Mouse (Mus musculus): ENCODE measurements at regions not wholly inside any gene's neighbourhood (a gene's known extent, or its start where the extent isn't known, plus 50 kb on each side); places are given as distances from the start of the nearest gene placed in this dataset.
A peak's percentile ranks its signal among the peaks of the same experiment; 100 is the strongest.

DNA sequence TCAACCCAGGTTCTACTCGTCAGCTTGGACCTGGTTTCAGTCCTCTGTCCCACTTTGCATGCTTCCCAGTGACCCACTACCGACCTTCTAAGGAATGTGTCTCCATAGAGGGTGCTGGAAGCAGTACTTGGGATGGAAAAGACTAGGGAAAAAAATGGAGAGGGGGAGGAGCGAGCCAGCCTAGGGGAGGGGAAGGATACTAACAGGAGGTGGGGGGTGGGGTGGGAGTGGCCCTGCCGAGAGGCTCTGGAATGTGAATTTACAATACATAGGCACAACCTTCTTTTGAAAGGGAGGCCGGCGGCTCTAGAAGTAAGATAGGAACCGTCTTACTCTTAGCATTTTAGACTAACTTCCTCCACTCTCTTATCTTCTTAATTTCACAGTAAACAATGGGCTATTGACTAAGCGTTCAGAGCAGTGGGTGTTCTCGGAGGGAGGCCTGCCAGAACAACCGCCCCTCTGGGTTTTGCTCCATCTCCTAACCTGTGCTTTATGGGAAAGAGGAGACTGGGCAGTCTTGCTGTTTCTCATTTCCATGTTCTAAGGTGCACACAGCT, 145.1 kb downstream of the Foxo1 start:
- peak overlapping the region; percentile 24 for H3K27ac ChIP-seq (ENCODE audit: low read length)
- H3K4me1 ChIP-seq (ENCODE audit: control insufficient read depth, insufficient read depth, low read length) = peaks cover 26% of the 10 kb centered on the region
- H3K4me2 ChIP-seq (ENCODE audit: low read depth, low read length) = peak overlapping the region; percentile 10; the same call in 1 of the 2 replicates
- no peak overlapping the region for H3K9ac ChIP-seq (ENCODE audit: low read length)
- no peaks in the 10 kb centered on the region for H3K36me3 ChIP-seq (ENCODE audit: control insufficient read depth, insufficient read depth)
- H3K4me3 ChIP-seq (ENCODE audit: low read length) = no peak overlapping the region
- no peaks in the 10 kb centered on the region for H3K9me3 ChIP-seq (replicated peaks; ENCODE audit: control insufficient read depth, low read length)
- no peaks in the 10 kb centered on the region for H3K27me3 ChIP-seq (ENCODE audit: control insufficient read depth, insufficient read depth, low read length)
- WGBS = 19% methylated on average over 10 of the region's 10 CpGs
- ATAC-seq (replicated peaks; ENCODE audit: extremely low read depth, insufficient read depth, low FRiP score) = peak; percentile 39; the same call in 1 of the 2 replicates

DNA sequence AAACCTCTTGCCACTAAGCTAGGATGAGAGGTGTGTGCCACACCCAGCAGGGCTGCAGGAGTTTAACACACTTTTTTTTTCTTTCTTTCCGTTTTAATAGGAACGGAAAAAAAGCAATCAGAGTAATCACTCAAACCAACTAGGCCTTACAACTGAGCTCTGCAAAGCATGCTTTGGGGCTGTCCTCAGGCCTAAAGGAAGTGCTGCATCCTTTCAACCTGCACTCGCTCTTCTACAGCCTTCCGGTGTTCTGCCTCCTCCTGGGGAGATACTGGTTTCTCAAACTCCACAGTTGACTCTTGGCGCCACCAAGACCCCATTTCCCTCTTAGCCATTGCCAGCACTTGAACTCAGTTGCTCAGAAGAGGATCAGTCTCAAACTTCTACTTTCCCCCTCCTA, 143.2 kb downstream of the Foxo1 start:
- Histone ChIP-seq H3K4me1 (ENCODE audit: control insufficient read depth, insufficient read depth, low read length) (peaks cover 33% of the 10 kb centered on the region), H3K27ac (ENCODE audit: low read length) (no peak overlapping the region), H3K27me3 (ENCODE audit: control insufficient read depth, insufficient read depth, low read length) (no peaks in the 10 kb centered on the region), H3K9ac (ENCODE audit: low read length) (no peak overlapping the region), H3K9me3 (replicated peaks; ENCODE audit: control insufficient read depth, low read length) (no peaks in the 10 kb centered on the region), H3K36me3 (ENCODE audit: control insufficient read depth, insufficient read depth) (no peaks in the 10 kb centered on the region), H3K4me3 (ENCODE audit: low read length) (no peak overlapping the region), H3K4me2 (ENCODE audit: low read depth, low read length) (no peak overlapping the region)
- 79% methylated on average over 5 of the region's 5 CpGs for WGBS
- ATAC-seq (replicated peaks; ENCODE audit: extremely low read depth, insufficient read depth, low FRiP score) = no peak

DNA sequence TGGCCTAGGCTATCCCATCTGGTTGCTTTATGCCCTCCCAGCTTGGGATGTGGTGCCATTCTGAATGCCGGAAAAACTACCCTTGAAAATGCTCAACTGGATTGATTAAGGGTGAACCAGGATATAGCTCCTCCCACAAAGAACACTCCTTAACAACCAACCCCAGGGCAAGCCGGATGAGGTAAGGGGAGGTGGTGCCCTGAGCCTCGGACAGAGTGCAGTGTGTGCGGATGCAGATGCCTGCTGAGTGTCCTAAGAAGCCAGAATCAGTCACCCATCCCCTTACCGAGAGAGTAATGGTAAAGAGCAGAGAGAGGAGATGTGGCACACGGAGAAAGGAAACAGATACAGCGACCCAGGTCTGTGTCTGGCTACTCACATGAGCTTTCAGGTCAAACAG, 141.3 kb downstream of the Foxo1 start:
- Histone ChIP-seq H3K4me2 (ENCODE audit: low read depth, low read length) (no peak overlapping the region), H3K4me3 (ENCODE audit: low read length) (no peak overlapping the region), H3K4me1 (ENCODE audit: control insufficient read depth, insufficient read depth, low read length) (peaks cover 28% of the 10 kb centered on the region), H3K36me3 (ENCODE audit: control insufficient read depth, insufficient read depth) (no peaks in the 10 kb centered on the region), H3K27me3 (ENCODE audit: control insufficient read depth, insufficient read depth, low read length) (no peaks in the 10 kb centered on the region), H3K27ac (ENCODE audit: low read length) (no peak overlapping the region), H3K9ac (ENCODE audit: low read length) (no peak overlapping the region), H3K9me3 (replicated peaks; ENCODE audit: control insufficient read depth, low read length) (no peaks in the 10 kb centered on the region)
- no peak for ATAC-seq (replicated peaks; ENCODE audit: extremely low read depth, insufficient read depth, low FRiP score)
- 58% methylated on average over 7 of the region's 7 CpGs for whole genome bisulfite sequencing

GRCm38 (mm10) chr3:52406778-52407318, 138.7 kb downstream of the Foxo1 start:
- no peaks in the 10 kb centered on the region for H3K27me3 ChIP-seq (ENCODE audit: control insufficient read depth, insufficient read depth, low read length)
- peaks cover 12% of the 10 kb centered on the region for H3K4me1 ChIP-seq (ENCODE audit: control insufficient read depth, insufficient read depth, low read length)
- no peak overlapping the region for H3K4me2 ChIP-seq (ENCODE audit: low read depth, low read length)
- WGBS = 34% methylated on average over 5 of the region's 5 CpGs
- no peak overlapping the region for H3K4me3 ChIP-seq (ENCODE audit: low read length)
- H3K9me3 ChIP-seq (replicated peaks; ENCODE audit: control insufficient read depth, low read length) = no peaks in the 10 kb centered on the region
- no peak overlapping the region; the same call in 1 of the 2 replicates for H3K9ac ChIP-seq (ENCODE audit: low read length)
- H3K27ac ChIP-seq (ENCODE audit: low read length) = peak overlapping the region; percentile 62
- H3K36me3 ChIP-seq (ENCODE audit: control insufficient read depth, insufficient read depth) = no peaks in the 10 kb centered on the region
- ATAC-seq (replicated peaks; ENCODE audit: extremely low read depth, insufficient read depth, low FRiP score) = no peak

DNA sequence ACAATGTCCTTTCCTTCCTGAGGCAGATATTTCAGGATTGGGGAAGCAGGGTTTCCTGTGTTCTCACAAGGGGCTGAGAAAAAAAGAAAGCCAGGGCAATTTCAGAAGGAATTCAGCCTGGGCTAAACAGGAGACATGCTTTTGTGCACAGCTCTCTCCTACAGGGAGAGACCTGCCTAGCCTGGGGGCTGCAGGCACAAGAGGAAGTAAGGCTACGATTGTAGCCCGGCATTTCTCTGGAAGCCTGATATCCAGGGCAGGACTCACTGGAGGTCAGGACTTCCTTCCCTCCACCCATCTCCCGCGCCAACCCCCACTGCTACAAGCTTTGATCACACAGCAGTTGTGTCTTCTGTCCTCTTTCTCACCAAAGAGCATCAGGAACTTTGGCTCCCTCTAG, 136.5 kb downstream of the Foxo1 start:
- Histone ChIP-seq H3K27ac (ENCODE audit: low read length) (peak overlapping the region; percentile 46), H3K36me3 (ENCODE audit: control insufficient read depth, insufficient read depth) (no peaks in the 10 kb centered on the region), H3K4me3 (ENCODE audit: low read length) (no peak overlapping the region), H3K9me3 (replicated peaks; ENCODE audit: control insufficient read depth, low read length) (no peaks in the 10 kb centered on the region), H3K4me1 (ENCODE audit: control insufficient read depth, insufficient read depth, low read length) (peaks cover 25% of the 10 kb centered on the region), H3K9ac (ENCODE audit: low read length) (no peak overlapping the region), H3K27me3 (ENCODE audit: control insufficient read depth, insufficient read depth, low read length) (no peaks in the 10 kb centered on the region), H3K4me2 (ENCODE audit: low read depth, low read length) (no peak overlapping the region)
- ATAC-seq (replicated peaks; ENCODE audit: extremely low read depth, insufficient read depth, low FRiP score) = peak; percentile 65
- 32% methylated on average over 4 of the region's 4 CpGs for WGBS

- 98% methylated on average over 4 of the region's 4 CpGs for WGBS
- Histone ChIP-seq H3K4me1 (ENCODE audit: control insufficient read depth, insufficient read depth, low read length) (peaks cover 23% of the 10 kb centered on the region), H3K27ac (ENCODE audit: low read length) (no peak overlapping the region), H3K27me3 (ENCODE audit: control insufficient read depth, insufficient read depth, low read length) (no peaks in the 10 kb centered on the region), H3K4me2 (ENCODE audit: low read depth, low read length) (no peak overlapping the region), H3K36me3 (ENCODE audit: control insufficient read depth, insufficient read depth) (no peaks in the 10 kb centered on the region), H3K9ac (ENCODE audit: low read length) (no peak overlapping the region), H3K4me3 (ENCODE audit: low read length) (no peak overlapping the region), H3K9me3 (replicated peaks; ENCODE audit: control insufficient read depth, low read length) (no peaks in the 10 kb centered on the region)
- no peak for ATAC-seq (replicated peaks; ENCODE audit: extremely low read depth, insufficient read depth, low FRiP score)
Measured at GRCm38 (mm10) chr3:52403032-52403431, 134.9 kb downstream of the Foxo1 start.

Data from heart, embryonic 16.5 days (tissue).